Mouse (Mus musculus) intestine, embryonic 15.5 days (tissue): ENCODE measurements at regions not wholly inside any gene's neighbourhood (a gene's known extent, or its start where the extent isn't known, plus 50 kb on each side); places are given as distances from the start of the nearest gene placed in this dataset.

Experiments
- ATAC-seq: fragments of 200-750 bp; cut with Nextera tagmentation; 2 replicates; pipeline ENCODE4 v1.8.0; 2017; ENCODE audit warnings: moderate TSS enrichment, moderate library complexity
- H3K27ac ChIP-seq: fragments of 300-500 bp; sonication (generic); 2 replicates; pipeline ENCODE4 v1.5.1; 2015; ENCODE audit warnings: mild to moderate bottlenecking, inconsistent platforms
- H3K27me3 ChIP-seq: fragments of 300-500 bp; sonication (generic); replicated peaks from 2 replicates; pipeline ENCODE4 v1.6.1; 2015; ENCODE audit warnings: inconsistent platforms
- H3K36me3 ChIP-seq: fragments of 300-500 bp; sonication (generic); 2 replicates; pipeline ENCODE4 v1.6.1; 2015; ENCODE audit warnings: inconsistent platforms
- H3K4me1 ChIP-seq: fragments of 300-500 bp; sonication (generic); replicated peaks from 2 replicates; pipeline ENCODE4 v1.6.1; 2015; ENCODE audit warnings: inconsistent platforms
- H3K4me2 ChIP-seq: fragments of 300-500 bp; sonication (generic); replicated peaks from 2 replicates; pipeline ENCODE4 v1.6.1; 2015; ENCODE audit warnings: mild to moderate bottlenecking, inconsistent platforms
- H3K4me3 ChIP-seq: fragments of 300-500 bp; sonication (generic); replicated peaks from 2 replicates; pipeline ENCODE4 v1.5.1; 2015; ENCODE audit warnings: inconsistent platforms
- H3K9ac ChIP-seq: fragments of 300-500 bp; sonication (generic); 2 replicates; pipeline ENCODE4 v1.6.1; 2015; ENCODE audit warnings: inconsistent platforms
- H3K9me3 ChIP-seq: fragments of 300-500 bp; sonication (generic); 2 replicates; pipeline ENCODE4 v1.6.1; 2016; ENCODE audit warnings: inconsistent platforms
- WGBS: fragments of 180-500 bp; shearing (Covaris S2); methylation state at CpG from one replicate; pipeline ENCODE4 v1.1.7; 2015; 5-methylcytosine and 5-hydroxymethylcytosine counted together

DNA sequence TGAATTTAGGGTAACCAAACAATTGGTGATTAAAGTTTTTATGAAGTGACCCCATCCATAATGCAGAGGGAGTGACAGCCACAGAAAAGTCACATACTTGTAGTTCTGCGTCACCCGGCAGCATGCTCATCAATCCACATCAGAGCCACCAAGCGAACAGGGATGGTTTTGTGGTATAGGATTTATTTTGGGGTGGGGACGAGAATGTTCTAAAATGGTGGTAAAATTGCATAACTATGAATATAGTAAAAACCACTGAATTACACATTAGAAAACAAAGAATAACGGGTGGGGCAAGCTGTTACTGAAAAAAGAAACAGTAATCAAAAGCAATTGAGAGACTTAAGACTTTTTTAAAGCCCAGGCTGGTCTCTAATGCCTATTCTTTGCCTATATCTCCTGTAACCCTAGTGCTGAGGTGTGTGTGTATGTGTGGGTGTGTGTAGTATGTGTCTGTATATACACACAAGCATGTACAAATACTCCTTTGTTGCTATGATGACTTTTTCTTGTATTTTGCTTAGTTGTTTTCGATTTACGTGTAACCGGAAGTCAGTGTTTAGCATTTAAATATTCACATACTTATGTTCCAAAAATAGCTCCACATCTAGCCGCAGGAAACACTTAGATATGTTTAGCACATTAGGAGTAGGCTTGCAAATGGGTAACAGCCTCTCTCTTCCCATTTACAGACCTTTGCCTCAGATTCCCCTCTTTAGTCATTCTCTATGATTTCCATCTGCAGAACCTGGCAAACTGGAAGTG is 57.4 kb upstream of the Jak2 start:
- WGBS: 81% methylated on average over 9 of the region's 9 CpGs
- ATAC-seq: no peak
- Histone ChIP-seq H3K4me2 (no peak overlapping the region), H3K4me3 (no peak overlapping the region), H3K9me3 (no peaks in the 10 kb centered on the region), H3K27ac (no peak overlapping the region), H3K9ac (no peak overlapping the region), H3K27me3 (no peaks in the 10 kb centered on the region), H3K36me3 (no peaks in the 10 kb centered on the region), H3K4me1 (no peaks in the 10 kb centered on the region)

- Histone ChIP-seq H3K27me3 (no peaks in the 10 kb centered on the region), H3K9ac (no peak overlapping the region), H3K9me3 (no peaks in the 10 kb centered on the region), H3K4me1 (no peaks in the 10 kb centered on the region), H3K4me3 (no peak overlapping the region), H3K36me3 (no peaks in the 10 kb centered on the region), H3K27ac (no peak overlapping the region), H3K4me2 (no peak overlapping the region)
- no peak for ATAC-seq
- 79% methylated on average over 4 of the region's 4 CpGs for WGBS
These were observed 55.4 kb upstream of the Jak2 start for GRCm38 (mm10) chr19:29196186-29196585.

DNA sequence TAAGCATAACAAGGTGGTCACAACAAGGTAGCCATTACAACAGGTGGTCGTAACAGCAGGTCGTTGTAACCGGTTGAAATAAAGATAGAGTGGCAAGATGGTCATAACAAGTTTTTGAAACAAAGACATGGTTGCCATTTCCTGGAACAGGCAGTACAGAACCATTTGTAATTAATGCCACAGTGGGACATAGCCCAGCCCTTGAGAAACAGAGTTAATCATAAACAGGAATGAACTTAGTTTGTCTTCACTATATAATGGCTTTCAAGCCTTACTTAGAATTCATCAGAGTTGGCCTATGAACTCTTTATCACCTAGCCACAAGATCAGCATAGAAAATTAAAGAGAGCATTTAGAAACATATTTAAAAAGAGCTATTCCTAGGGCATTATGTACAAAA is 53.0 kb upstream of the Jak2 start:
- ATAC-seq: peak; percentile 86
- H3K9ac ChIP-seq: no peak overlapping the region
- H3K27ac ChIP-seq: no peak overlapping the region
- 77% methylated on average over 3 of the region's 3 CpGs for WGBS
- H3K36me3 ChIP-seq: no peaks in the 10 kb centered on the region
- H3K4me2 ChIP-seq: no peak overlapping the region
- H3K4me1 ChIP-seq: no peaks in the 10 kb centered on the region
- H3K27me3 ChIP-seq: no peaks in the 10 kb centered on the region
- H3K9me3 ChIP-seq: no peaks in the 10 kb centered on the region
- no peak overlapping the region for H3K4me3 ChIP-seq

- 50% methylated on average over 7 of the region's 7 CpGs for WGBS
- H3K9me3 ChIP-seq: no peaks in the 10 kb centered on the region
- H3K27ac ChIP-seq: no peak overlapping the region
- H3K4me2 ChIP-seq: no peak overlapping the region
- ATAC-seq: peak; percentile 69
- H3K36me3 ChIP-seq: no peaks in the 10 kb centered on the region
- H3K4me3 ChIP-seq: no peak overlapping the region
- no peak overlapping the region for H3K9ac ChIP-seq
- no peaks in the 10 kb centered on the region for H3K4me1 ChIP-seq
- H3K27me3 ChIP-seq: no peaks in the 10 kb centered on the region
These were observed 52.4 kb upstream of the Jak2 start for GRCm38 (mm10) chr19:29199117-29199823.

DNA sequence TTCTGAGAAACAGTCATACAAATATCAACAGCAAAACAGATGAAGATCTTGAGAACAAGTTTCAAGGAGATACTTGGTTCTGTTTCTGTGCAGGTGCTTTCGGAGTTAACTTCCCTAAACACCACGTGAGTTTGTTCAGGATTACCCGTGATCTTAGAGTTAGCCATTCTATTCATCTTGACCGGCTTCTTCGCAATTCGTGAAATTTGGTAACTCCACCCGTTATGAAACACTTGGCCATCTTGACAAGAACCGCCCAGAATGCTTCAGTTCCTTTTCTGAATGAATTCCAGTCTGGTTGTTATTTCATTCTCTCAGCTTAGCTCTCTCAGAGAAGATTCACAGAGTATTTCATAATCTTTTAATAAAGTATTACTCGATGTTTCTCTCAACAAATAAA is 50.0 kb upstream of the Jak2 start:
- H3K27me3 ChIP-seq: no peaks in the 10 kb centered on the region
- H3K9ac ChIP-seq: no peak overlapping the region
- H3K4me2 ChIP-seq: no peak overlapping the region
- no peak overlapping the region for H3K27ac ChIP-seq
- H3K4me3 ChIP-seq: no peak overlapping the region
- no peaks in the 10 kb centered on the region for H3K9me3 ChIP-seq
- H3K4me1 ChIP-seq: no peaks in the 10 kb centered on the region
- ATAC-seq: no peak
- WGBS: 80% methylated on average over 9 of the region's 9 CpGs
- H3K36me3 ChIP-seq: no peaks in the 10 kb centered on the region
